Mouse (Mus musculus) T-cell, adult 66 days (primary cell): Measurements from ENCODE around the gene 2310057M21Rik. TPM values are rescaled to one million over a fixed set of nuclear protein-coding genes. Genes with fewer than 3 reads are reported as not detected.

Experiments used
- total RNA-seq, 2 experiments: library from RNA; stranded (reverse); gene quantifications; 3 replicates in 1 of 2; 4 replicates in 1 of 2; pipeline ENCODE4 v1.2.4; 2023

The 2310057M21Rik gene
- total RNA-seq, result 10 to 100 TPM; 22.5 to 29.6 TPM

GRCm38 (mm10) chr7:131362615-131363300 lies at the start of gene 2310057M21Rik:
TSS of gene 2310057M21Rik (minus strand) at chr7:131362759.

DNA sequence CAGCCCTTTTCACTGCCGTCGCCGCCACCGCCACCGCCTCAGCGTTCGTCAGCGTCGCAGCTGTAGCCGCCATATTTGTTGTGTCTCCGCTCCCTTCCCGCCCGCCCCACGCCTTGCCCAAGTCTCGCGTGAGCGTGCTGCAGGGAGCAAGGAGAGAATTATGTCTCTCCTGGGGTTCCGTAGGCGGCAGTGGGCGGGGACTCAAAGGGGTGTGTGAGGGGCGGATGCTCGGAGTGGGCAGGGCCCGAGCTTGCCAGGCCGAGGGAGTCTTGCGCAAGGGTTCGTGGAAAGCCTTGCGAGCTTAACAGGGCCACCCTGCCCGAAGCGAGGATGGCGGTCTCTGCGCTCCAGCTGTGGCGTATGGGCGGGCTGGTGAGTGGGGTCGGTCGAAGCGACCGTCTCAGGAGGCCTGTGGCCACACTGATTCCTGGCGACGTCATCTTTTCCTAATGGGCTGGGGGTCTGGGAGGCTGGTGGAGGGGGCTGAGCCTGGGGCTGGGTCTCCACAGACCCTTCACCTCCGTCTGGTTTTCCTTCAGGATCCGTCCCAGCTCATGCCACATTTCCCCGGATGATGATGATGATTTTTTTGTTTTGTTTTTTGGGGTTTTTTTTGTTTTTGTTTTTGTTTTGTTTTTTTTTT lies 48.0 kb upstream of the 2310057M21Rik start, which contains the start of the genes Ikzf5 and Acadsb:
Ikzf5 (minus strand) TSS at position 106 of the 643 bp plus-strand sequence.
Acadsb (plus strand) TSS at position 186 of the 643 bp plus-strand sequence.

DNA sequence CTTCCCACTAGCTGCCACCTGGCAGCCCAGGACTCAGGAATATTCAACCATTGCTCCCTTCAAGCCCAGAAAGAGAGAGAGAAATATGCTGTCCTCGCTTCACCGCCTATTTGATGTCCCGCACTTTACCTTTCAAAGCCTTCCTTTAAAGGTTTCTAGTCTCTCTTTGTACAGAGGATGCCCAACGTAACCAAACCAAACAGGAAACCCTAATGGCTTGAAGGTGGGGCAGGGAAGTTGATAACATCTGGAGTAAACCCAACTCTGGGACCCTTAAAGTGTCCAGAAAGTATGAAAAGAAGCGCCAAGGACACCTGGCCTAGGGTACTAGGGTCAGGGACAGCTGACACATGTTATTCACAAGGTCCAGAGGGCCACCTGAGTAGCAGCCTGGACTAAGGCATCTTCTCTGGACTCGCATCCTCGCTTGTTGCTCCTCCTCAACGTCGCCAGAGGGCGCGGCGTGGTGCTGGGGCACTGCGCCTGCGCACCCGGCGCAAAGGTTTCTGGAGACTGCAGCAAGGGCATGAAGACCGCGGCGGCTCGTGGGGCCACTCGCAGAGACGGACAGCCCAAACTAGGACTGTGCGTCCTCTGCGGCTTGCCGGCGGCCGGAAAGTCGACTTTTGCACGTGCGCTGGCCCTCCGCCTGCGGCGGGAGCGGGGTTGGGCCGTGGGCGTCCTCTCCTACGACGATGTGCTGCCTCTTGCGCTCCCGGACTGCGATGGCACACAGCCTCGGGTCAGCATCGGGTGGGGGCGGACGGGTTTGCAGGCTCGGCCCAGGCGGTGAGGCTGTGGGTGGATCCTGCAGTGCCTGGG lies 8.3 kb upstream of the 2310057M21Rik start, which contains the start of gene Pstk:
Pstk (plus strand) TSS at position 494 of the 822 bp plus-strand sequence.

GRCm38 (mm10) chr7:131333564-131333963 lies 29.0 kb downstream of the 2310057M21Rik start, which contains the start of gene Fam24a:
TSS of gene Fam24a (plus strand) at chr7:131333864.

GRCm38 (mm10) chr7:131329416-131329815 lies 33.1 kb downstream of the 2310057M21Rik start, which contains the start of gene Fam24b:
TSS of gene Fam24b (minus strand) at chr7:131329516.

DNA sequence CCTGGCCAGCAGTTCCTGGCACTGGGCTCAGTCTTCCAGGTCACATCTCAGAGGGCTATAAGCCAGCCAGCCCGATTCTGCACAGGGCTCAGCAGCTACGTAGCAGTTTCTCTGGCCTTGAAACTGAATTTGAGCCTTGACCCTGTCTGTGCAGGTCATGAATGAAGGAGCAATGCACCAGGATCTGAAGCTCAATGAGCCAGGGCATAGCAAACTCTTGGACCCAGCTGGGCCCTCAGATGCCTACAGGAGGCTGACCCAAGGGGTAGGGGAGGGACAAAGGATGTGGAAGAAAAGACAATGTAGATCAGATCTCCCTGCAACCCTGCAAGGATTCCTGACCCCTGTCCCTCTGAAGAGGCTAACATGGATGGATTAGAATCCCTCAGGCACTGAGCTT lies 40.4 kb downstream of the 2310057M21Rik start, which contains the start of gene Cuzd1:
Cuzd1 (minus strand) TSS at position 101 of the 400 bp plus-strand sequence.

Other genes starting within 250 kb of the 2310057M21Rik start
- not detected for gene 4933402N03Rik, start 216.4 kb downstream of the 2310057M21Rik start, total RNA-seq
- not detected for gene 5430419D17Rik, start 188.4 kb downstream of the 2310057M21Rik start, total RNA-seq
- gene Cuzd1, start 40.5 kb downstream of the 2310057M21Rik start, total RNA-seq, result not detected
- gene Fam24b, start 33.2 kb downstream of the 2310057M21Rik start, total RNA-seq, result 1 to 10 TPM in 1 of 2 experiments, not detected in 1; 1.5 TPM
- not detected for gene Fam24a, start 28.9 kb downstream of the 2310057M21Rik start, total RNA-seq
- gene Pstk, start 8.4 kb upstream of the 2310057M21Rik start, total RNA-seq, result 10 to 100 TPM; 26.7 to 29.1 TPM
- gene Ikzf5, start 47.8 kb upstream of the 2310057M21Rik start, total RNA-seq, result 10 to 100 TPM; 80.2 to 80.4 TPM
- 10 to 100 TPM; 21.1 to 23.9 TPM for gene Acadsb, start 47.8 kb upstream of the 2310057M21Rik start, total RNA-seq
- gene Hmx3, start 180.1 kb upstream of the 2310057M21Rik start, total RNA-seq, result not detected
- not detected for gene Hmx2, start 186.0 kb upstream of the 2310057M21Rik start, total RNA-seq
- 10 to 100 TPM; 57.3 to 71.8 TPM for gene Bub3, start 197.5 kb upstream of the 2310057M21Rik start, total RNA-seq